Mouse (Mus musculus) small intestine, adult 2 months (tissue): ENCODE results near the gene Ebf1. TPM values are rescaled to one million over a fixed set of nuclear protein-coding genes. Genes with fewer than 3 reads are reported as not detected.

Experiments
- H3K27ac ChIP-seq: fragments of 200-500 bp; 2 replicates; pipeline ENCODE4 v1.5.1; 2012; ENCODE audit warnings: low read depth, low read length, control low read depth, inconsistent platforms; ENCODE audit not compliant: insufficient read depth
- H3K27me3 ChIP-seq: fragments of 200-500 bp; 2 replicates; pipeline ENCODE4 v1.6.1; 2012; ENCODE audit warnings: mild to moderate bottlenecking, moderate library complexity, low read length, inconsistent platforms; ENCODE audit not compliant: control insufficient read depth, insufficient read depth
- H3K36me3 ChIP-seq: fragments of 200-500 bp; 2 replicates; pipeline ENCODE4 v1.6.1; 2012; ENCODE audit warnings: mild to moderate bottlenecking, low read length, control low read depth, inconsistent platforms; ENCODE audit not compliant: control insufficient read depth, insufficient read depth
- H3K4me1 ChIP-seq: fragments of 200-500 bp; 2 replicates; pipeline ENCODE4 v1.6.1; 2012; ENCODE audit warnings: low read length, inconsistent platforms, mixed read lengths; ENCODE audit not compliant: control insufficient read depth, insufficient read depth, insufficient read length
- H3K4me3 ChIP-seq: fragments of 200-500 bp; 2 replicates; pipeline ENCODE4 v1.5.1; 2012; ENCODE audit warnings: low read depth, mild to moderate bottlenecking, control low read depth, inconsistent platforms, low read length, moderate library complexity
- CTCF ChIP-seq: fragments of 200-500 bp; IDR thresholded peaks from 2 replicates; pipeline ENCODE4 v1.5.1; 2012; ENCODE audit warnings: low read depth, mild to moderate bottlenecking, control low read depth, inconsistent platforms, low read length, moderate library complexity, mixed read lengths; ENCODE audit not compliant: insufficient replicate concordance, insufficient read length; ENCODE audit errors: extremely low read depth
- POLR2A ChIP-seq: fragments of 200-500 bp; IDR thresholded peaks from 2 replicates; pipeline ENCODE4 v1.6.1; 2012; ENCODE audit warnings: low read depth, mild to moderate bottlenecking, control low read depth, inconsistent platforms, low read length, moderate library complexity
- WGBS: fragments of 180-500 bp; shearing (Covaris S2); methylation state at CpG from one replicate; pipeline ENCODE4 v1.1.7; 2018; 5-methylcytosine and 5-hydroxymethylcytosine counted together
- polyA plus RNA-seq: library from polyadenylated mRNA; depleted of rRNA; stranded (reverse); fragments of >200 nt; gene quantifications from 2 replicates; pipeline ENCODE4 v1.2.3, GENCODE M21; 2012

Ebf1 gene
- polyA plus RNA-seq, 1 experiment, result 2.5 TPM

GRCm38 (mm10) chr11:44932942-44933483 lies 315.9 kb downstream of the Ebf1 start:
- 51% methylated on average over 6 of the region's 6 CpGs for WGBS
- Histone ChIP-seq H3K4me3 (no peak overlapping the region), H3K27ac (no peak overlapping the region), H3K4me1 (no peaks in the 10 kb centered on the region), H3K27me3 (no peaks in the 10 kb centered on the region), H3K36me3 (no peaks in the 10 kb centered on the region)
- TF ChIP-seq POLR2A (no peak), CTCF (no peak)

DNA sequence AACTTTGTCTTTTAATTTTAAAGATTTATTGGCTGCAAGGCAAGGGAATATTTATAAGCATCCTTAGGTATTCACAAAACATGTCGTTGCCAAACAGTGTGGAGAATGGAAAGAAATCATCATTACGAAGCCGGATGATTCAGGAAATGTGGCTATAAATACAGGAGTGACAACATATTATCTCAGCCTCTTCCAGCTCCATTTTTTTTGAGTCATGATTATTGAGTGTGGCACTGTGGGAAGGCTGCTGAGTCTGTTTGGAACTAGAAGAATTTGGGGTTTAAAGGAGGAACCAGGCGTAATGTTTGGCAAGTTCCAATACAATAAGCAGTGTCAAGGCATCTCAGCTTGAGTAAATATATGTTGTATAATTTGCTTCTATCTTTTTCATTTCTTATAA lies 326.7 kb downstream of the Ebf1 start:
- H3K27ac ChIP-seq, result no peak overlapping the region
- H3K4me3 ChIP-seq, result no peak overlapping the region
- WGBS, result 77% methylated on average over 4 of the region's 4 CpGs
- H3K36me3 ChIP-seq, result no peaks in the 10 kb centered on the region
- H3K27me3 ChIP-seq, result no peaks in the 10 kb centered on the region
- TF ChIP-seq POLR2A (no peak), CTCF (no peak)
- H3K4me1 ChIP-seq, result no peaks in the 10 kb centered on the region

- WGBS, result 86% methylated on average over 2 of the region's 2 CpGs
- no peak overlapping the region for H3K27ac ChIP-seq
- TF ChIP-seq CTCF (no peak), POLR2A (no peak)
These were observed 327.3 kb downstream of the Ebf1 start for GRCm38 (mm10) chr11:44944401-44944800.

DNA sequence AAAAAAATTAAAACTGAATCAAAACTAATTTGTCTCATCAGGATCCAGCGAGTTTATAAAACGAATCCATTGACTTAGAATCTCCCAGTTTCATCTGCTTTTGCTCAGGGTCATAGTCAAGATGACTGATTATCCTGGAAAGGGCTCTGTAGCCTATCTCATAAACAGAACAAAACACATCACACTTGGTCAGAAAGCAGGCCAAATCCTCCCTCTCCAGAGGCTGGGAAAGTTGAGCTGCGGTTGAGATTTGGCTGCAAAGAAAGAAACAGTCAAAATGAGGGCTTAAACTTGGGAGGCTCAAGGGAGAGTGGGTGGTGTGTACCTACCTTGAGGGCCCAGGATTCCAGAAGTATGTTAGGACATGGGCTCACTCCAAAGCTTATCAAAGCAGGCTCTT lies 329.5 kb downstream of the Ebf1 start:
- H3K27me3 ChIP-seq, result no peaks in the 10 kb centered on the region
- no peaks in the 10 kb centered on the region for H3K4me1 ChIP-seq
- TF ChIP-seq POLR2A (no peak), CTCF (no peak)
- no peaks in the 10 kb centered on the region for H3K36me3 ChIP-seq
- 76% methylated on average over 3 of the region's 3 CpGs for WGBS
- H3K4me3 ChIP-seq, result no peak overlapping the region
- H3K27ac ChIP-seq, result no peak overlapping the region

More at GRCm38 (mm10) chr11:44944401-44944800, 327.3 kb downstream of the Ebf1 start:
- Histone ChIP-seq H3K36me3 (no peaks in the 10 kb centered on the region), H3K4me1 (no peaks in the 10 kb centered on the region), H3K27me3 (no peaks in the 10 kb centered on the region), H3K4me3 (no peak overlapping the region)

DNA sequence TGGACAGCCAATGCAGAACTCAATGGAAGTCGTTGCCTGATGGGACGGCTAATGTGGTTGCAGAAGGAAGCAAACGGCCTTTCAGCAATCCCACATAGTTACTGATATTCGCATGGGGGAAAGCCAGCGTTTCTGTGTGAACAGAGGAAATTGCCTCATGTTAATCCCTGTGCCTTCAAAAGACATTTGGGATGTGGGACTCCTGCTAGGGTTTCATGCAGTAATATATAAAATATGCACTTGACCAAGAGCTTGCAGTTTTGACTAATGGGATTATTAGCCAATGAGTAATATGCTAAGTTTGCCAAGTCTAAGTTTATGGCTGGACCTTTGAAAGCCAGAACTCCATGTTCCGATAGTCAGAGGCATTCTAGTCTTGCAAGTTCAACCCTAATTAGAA lies 331.4 kb downstream of the Ebf1 start:
- H3K4me1 ChIP-seq, result no peaks in the 10 kb centered on the region
- WGBS, result 69% methylated on average over 6 of the region's 6 CpGs
- H3K4me3 ChIP-seq, result no peak overlapping the region
- no peak overlapping the region for H3K27ac ChIP-seq
- no peaks in the 10 kb centered on the region for H3K27me3 ChIP-seq
- no peak for TF ChIP-seq POLR2A
- no peak for TF ChIP-seq CTCF
- no peaks in the 10 kb centered on the region for H3K36me3 ChIP-seq

- H3K27ac ChIP-seq, result no peak overlapping the region
- TF ChIP-seq CTCF, result no peak
- TF ChIP-seq POLR2A, result no peak
- no peaks in the 10 kb centered on the region for H3K27me3 ChIP-seq
- H3K4me1 ChIP-seq, result no peaks in the 10 kb centered on the region
- WGBS, result 43% methylated on average over 3 of the region's 3 CpGs
- no peak overlapping the region for H3K4me3 ChIP-seq
- H3K36me3 ChIP-seq, result no peaks in the 10 kb centered on the region
These were observed 332.0 kb downstream of the Ebf1 start for GRCm38 (mm10) chr11:44949140-44949539.

DNA sequence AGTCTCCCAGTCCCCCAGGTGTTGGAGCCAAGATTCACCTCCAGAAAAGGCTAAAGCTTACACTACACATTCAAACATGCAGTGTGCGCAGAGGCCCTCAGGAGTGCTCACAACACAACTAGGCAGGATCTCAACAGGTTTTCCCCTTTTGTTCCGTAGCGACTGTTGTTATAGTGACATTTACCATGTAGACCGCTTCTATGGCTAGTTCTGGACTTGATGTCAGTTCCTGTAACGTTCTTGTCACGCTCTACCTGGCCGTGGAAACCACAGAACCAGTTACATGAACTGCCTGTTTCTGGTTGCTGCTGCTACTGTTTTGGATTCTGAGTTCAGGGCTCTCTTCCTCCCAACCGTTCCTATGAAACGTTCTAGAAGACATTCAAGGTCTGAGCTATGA lies 333.2 kb downstream of the Ebf1 start:
- Histone ChIP-seq H3K4me1 (no peaks in the 10 kb centered on the region), H3K27me3 (no peaks in the 10 kb centered on the region), H3K36me3 (no peaks in the 10 kb centered on the region), H3K4me3 (no peak overlapping the region), H3K27ac (no peak overlapping the region)
- 78% methylated on average over 9 of the region's 9 CpGs for WGBS
- TF ChIP-seq POLR2A, result no peak
- TF ChIP-seq CTCF, result no peak
